Mouse (Mus musculus) activated CD4-positive, CD25-positive, alpha-beta regulatory T cell, adult 4 months (primary cell): Measurements from ENCODE around the gene Disp1. TPM values are rescaled to one million over a fixed set of nuclear protein-coding genes. Genes with fewer than 3 reads are reported as not detected.

Experiments used
- polyA plus RNA-seq, 2 experiments: library from polyadenylated mRNA; unstranded; fragments of 100-300 nt; shearing (Covaris generic); gene quantifications; one replicate each; pipeline ENCODE4 v1.2.1; 2017

Disp1 gene
- polyA plus RNA-seq, 2 experiments from 2014 or later, result 5.9 to 8.5 TPM

Other genes with a start within 250 kb of the Disp1 start
- 10 to 100 TPM; 13.4 to 17.2 TPM for gene Aida, start 75.1 kb upstream of the Disp1 start, polyA plus RNA-seq
- 10 to 100 TPM; 33.8 to 43.0 TPM for gene Brox, start 75.7 kb upstream of the Disp1 start, polyA plus RNA-seq
- gene Mia3, start 148.0 kb upstream of the Disp1 start, polyA plus RNA-seq, result 100 to 1,000 TPM in 1 of 2 experiments, 10 to 100 TPM in 1; 84.5 to 109 TPM
- gene Taf1a, start 167.5 kb upstream of the Disp1 start, polyA plus RNA-seq, result 10 to 100 TPM; 21.3 to 26.9 TPM
- gene Hhipl2, start 196.7 kb upstream of the Disp1 start, polyA plus RNA-seq, result not detected